Mouse (Mus musculus) central nervous system, embryonic 11.5 days (tissue): Measurements from ENCODE around the gene Glcci1. TPM values are rescaled to one million over a fixed set of nuclear protein-coding genes. Genes with fewer than 3 reads are reported as not detected.

ENCODE experiments used
- polyA plus RNA-seq: library from polyadenylated mRNA; depleted of rRNA; stranded (reverse); fragments of >200 nt; gene quantifications from 2 replicates; pipeline ENCODE4 v1.2.3, GENCODE M21; 2012; rRNA removed

Glcci1 gene
- polyA plus RNA-seq, result 7.8 and 14.9 TPM in 2 replicates

DNA sequence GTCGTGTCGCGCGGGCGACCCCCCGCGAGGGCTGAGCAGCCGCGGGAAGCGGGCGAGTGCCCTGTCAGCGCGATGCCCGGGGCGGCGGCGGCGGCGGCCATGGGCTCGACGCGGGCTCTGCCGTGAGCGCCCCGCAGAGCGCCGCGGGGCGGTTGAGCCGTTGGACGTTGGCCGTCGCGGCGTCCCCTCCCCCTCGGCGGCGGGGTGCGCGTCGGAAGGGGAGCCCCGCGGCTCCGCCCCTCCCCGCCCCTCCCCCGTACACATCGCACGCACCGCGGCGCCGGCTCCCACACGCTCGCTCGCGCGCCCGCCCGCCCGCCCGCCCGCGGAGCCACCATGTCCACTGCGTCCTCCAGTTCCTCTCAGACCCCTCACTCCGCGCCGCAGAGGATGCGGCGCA, at the start of gene Glcci1:
Glcci1 (plus strand) TSS at position 50 of the 400 bp plus-strand sequence.

